22 mouse cellular contexts compared by ENCODE assay signal in the genomic region with DNA sequence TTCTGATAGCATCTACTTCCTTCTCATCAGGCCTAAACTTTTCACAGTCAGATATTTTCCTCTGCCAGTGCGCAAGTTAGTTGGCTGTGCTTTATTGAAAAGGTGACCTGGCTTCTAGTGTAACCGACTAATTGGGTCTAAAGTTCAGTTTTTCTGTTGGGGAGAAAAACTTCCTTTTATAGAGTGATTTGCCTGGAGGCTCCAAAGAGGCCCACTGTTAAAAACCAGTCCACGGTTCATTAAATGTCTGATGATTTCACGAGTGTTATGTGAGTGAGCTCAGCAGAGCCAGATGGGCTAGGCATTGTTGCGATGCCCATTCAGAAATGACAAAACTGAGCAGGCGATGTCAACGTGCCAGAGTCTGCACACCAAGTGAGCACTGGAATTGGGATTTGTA. TPM values are rescaled to one million over a fixed set of nuclear protein-coding genes. Genes with fewer than 3 reads are reported as not detected.
DNase-seq lines count a peak whose midpoint lies in the region; ATAC-seq and TF ChIP-seq lines count a peak whose summit lies in the region.
"Had no signal": no experiment of that assay in that cellular context is flagged by ENCODE, and none has a peak within 500 bp of the region (broad histone marks: within the 10 kb centered on the region; RNA-seq: fewer than 3 reads in every experiment).

No protein-coding gene starts in this region.

- no peak for DNase-seq in forebrain, embryonic 10.5 days (ENCODE audit: extremely low spot score, low spot score)
- DNase-seq in kidney, adult 9 months, result peak; percentile 73
- no peak for DNase-seq in kidney, postnatal 10 days
- DNase-seq in forebrain, embryonic 14.5 days (ENCODE audit: low spot score), result peak; percentile 78
- no peak for DNase-seq in adrenal gland, adult 8-10 months
- DNase-seq in retina, embryonic 14.5 days (ENCODE audit: low spot score), result no peak
- DNase-seq: adrenal gland, postnatal 25 days; heart, postnatal 4 days; liver, embryonic 13.5 days; lung, embryonic 14.5 days; right cerebral cortex, postnatal 4 days; thymus, postnatal 25 days had no signal

- no peak for TF ChIP-seq CTCF in intestine, postnatal 0 days (IDR thresholded peaks at IDR 0.05; ENCODE audit: low read depth)

- no peak for ATAC-seq in forebrain, embryonic 12.5 days (ENCODE audit: low FRiP score)
- ATAC-seq in forebrain, embryonic 14.5 days, result peak; percentile 62
- peak; percentile 38 for ATAC-seq in intestine, postnatal 0 days
- ATAC-seq: hindbrain, embryonic 16.5 days; midbrain, embryonic 13.5 days had no signal

- H3K27me3 ChIP-seq in forebrain, embryonic 12.5 days, result peaks cover 7% of the 10 kb centered on the region; the same call in 1 of the 2 replicates
- H3K27me3 ChIP-seq in forebrain, embryonic 10.5 days (ENCODE audit: poor library complexity, severe bottlenecking), result 0 out of 2 replicates have a peak, but pooled peaks cover 7% of the 10 kb centered on the region
- H3K27me3 ChIP-seq in forebrain, embryonic 14.5 days (replicated peaks; ENCODE audit: control insufficient read depth, insufficient read depth, low read length), result no peaks in the 10 kb centered on the region
- H3K27me3 ChIP-seq in intestine, postnatal 0 days (replicated peaks; ENCODE audit: control insufficient read depth, insufficient read depth, low read length), result no peaks in the 10 kb centered on the region
- H3K27me3 ChIP-seq: limb, embryonic 13.5 days; liver, embryonic 13.5 days; midbrain, embryonic 13.5 days; neural tube, embryonic 12.5 days; stomach, embryonic 15.5 days had no signal

- H3K36me3 ChIP-seq in forebrain, embryonic 12.5 days (replicated peaks), result no peaks in the 10 kb centered on the region
- H3K36me3 ChIP-seq in forebrain, embryonic 10.5 days (replicated peaks), result no peaks in the 10 kb centered on the region
- H3K36me3 ChIP-seq in forebrain, embryonic 14.5 days (ENCODE audit: control insufficient read depth, insufficient read depth, low read length), result no peaks in the 10 kb centered on the region
- no peaks in the 10 kb centered on the region for H3K36me3 ChIP-seq in intestine, postnatal 0 days (ENCODE audit: control insufficient read depth, insufficient read depth)
- H3K36me3 ChIP-seq: embryonic facial prominence, embryonic 10.5 days; heart, embryonic 10.5 days; limb, embryonic 13.5 days; liver, embryonic 13.5 days; midbrain, embryonic 13.5 days; neural tube, embryonic 12.5 days; stomach, embryonic 15.5 days had no signal

- H3K4me1 ChIP-seq in forebrain, embryonic 12.5 days, result peaks cover 15% of the 10 kb centered on the region
- H3K4me1 ChIP-seq in forebrain, embryonic 10.5 days, result peaks cover 31% of the 10 kb centered on the region
- peaks cover 3% of the 10 kb centered on the region; the same call in 1 of the 2 replicates for H3K4me1 ChIP-seq in forebrain, embryonic 14.5 days (ENCODE audit: control insufficient read depth, insufficient read depth, low read length)
- peaks cover 4% of the 10 kb centered on the region; the same call in 1 of the 2 replicates for H3K4me1 ChIP-seq in intestine, postnatal 0 days (replicated peaks; ENCODE audit: control insufficient read depth, insufficient read depth, low read length)

- 30% methylated on average over 7 of the region's 7 CpGs for WGBS in forebrain, embryonic 12.5 days
- 56% methylated on average over 7 of the region's 7 CpGs for WGBS in forebrain, embryonic 10.5 days
- 16% methylated on average over 7 of the region's 7 CpGs for WGBS in forebrain, embryonic 14.5 days
- WGBS in intestine, postnatal 0 days, result 43% methylated on average over 7 of the region's 7 CpGs

- H3K4me2 ChIP-seq in forebrain, embryonic 12.5 days, result no peak overlapping the region
- H3K4me2 ChIP-seq in forebrain, embryonic 14.5 days (ENCODE audit: low read length), result no peak overlapping the region
- H3K4me2 ChIP-seq in intestine, postnatal 0 days (replicated peaks; ENCODE audit: low read depth), result peak overlapping the region; percentile 10; the same call in 1 of the 2 replicates
- H3K4me2 ChIP-seq: limb, embryonic 13.5 days; liver, embryonic 13.5 days; lung, embryonic 14.5 days; midbrain, embryonic 13.5 days; neural tube, embryonic 12.5 days; stomach, embryonic 15.5 days had no signal

- H3K9ac ChIP-seq in forebrain, embryonic 12.5 days, result no peak overlapping the region
- no peak overlapping the region for H3K9ac ChIP-seq in forebrain, embryonic 14.5 days (ENCODE audit: low read length)
- no peak overlapping the region for H3K9ac ChIP-seq in intestine, postnatal 0 days (ENCODE audit: low read depth, low read length)
- H3K9ac ChIP-seq: limb, embryonic 13.5 days; liver, embryonic 13.5 days; lung, embryonic 14.5 days; midbrain, embryonic 13.5 days; neural tube, embryonic 12.5 days; stomach, embryonic 15.5 days had no signal

- H3K27ac ChIP-seq in forebrain, embryonic 12.5 days, result peak overlapping the region; percentile 59; the same call in 1 of the 2 replicates
- H3K27ac ChIP-seq in forebrain, embryonic 10.5 days, result no peak overlapping the region
- H3K27ac ChIP-seq in forebrain, embryonic 14.5 days (ENCODE audit: low read depth, low read length), result peak overlapping the region; percentile 68; the same call in 1 of the 2 replicates
- peak overlapping the region; percentile 63 for H3K27ac ChIP-seq in intestine, postnatal 0 days (ENCODE audit: low read depth, low read length)
- H3K27ac ChIP-seq: embryonic facial prominence, embryonic 10.5 days; heart, embryonic 10.5 days; kidney, postnatal 0 days; limb, embryonic 13.5 days; liver, embryonic 13.5 days; midbrain, embryonic 13.5 days; neural tube, embryonic 12.5 days; stomach, embryonic 15.5 days had no signal

- H3K9me3 ChIP-seq in forebrain, embryonic 12.5 days, result no peaks in the 10 kb centered on the region
- no peaks in the 10 kb centered on the region for H3K9me3 ChIP-seq in forebrain, embryonic 10.5 days
- no peaks in the 10 kb centered on the region for H3K9me3 ChIP-seq in forebrain, embryonic 14.5 days (replicated peaks; ENCODE audit: control insufficient read depth, low read length)
- no peaks in the 10 kb centered on the region for H3K9me3 ChIP-seq in intestine, postnatal 0 days (ENCODE audit: control insufficient read depth)
- H3K9me3 ChIP-seq: embryonic facial prominence, embryonic 10.5 days; heart, embryonic 10.5 days; limb, embryonic 13.5 days; liver, embryonic 13.5 days; midbrain, embryonic 13.5 days; neural tube, embryonic 12.5 days; stomach, embryonic 15.5 days had no signal

- no peak overlapping the region for H3K4me3 ChIP-seq in forebrain, embryonic 12.5 days (replicated peaks)
- no peak overlapping the region for H3K4me3 ChIP-seq in forebrain, embryonic 10.5 days
- no peak overlapping the region for H3K4me3 ChIP-seq in forebrain, embryonic 14.5 days (ENCODE audit: low read depth, low read length)
- no peak overlapping the region for H3K4me3 ChIP-seq in intestine, postnatal 0 days (ENCODE audit: low read depth, low read length)
- H3K4me3 ChIP-seq: embryonic facial prominence, embryonic 10.5 days; heart, embryonic 10.5 days; limb, embryonic 13.5 days; liver, embryonic 13.5 days; midbrain, embryonic 13.5 days; neural tube, embryonic 12.5 days; stomach, embryonic 15.5 days had no signal

RNA-seq across cellular contexts. Expression of a gene that starts 2.4 kb away (rescaled TPM):
- 172 and 182 TPM in 2 replicates for polyA plus RNA-seq in forebrain, embryonic 12.5 days (2016; fragmentation: Nextera tagmentation; extraction: Ambion mirVana)
- 197 and 203 TPM in 2 replicates for polyA plus RNA-seq in forebrain, embryonic 10.5 days (2016; fragmentation: Nextera tagmentation; extraction: Ambion mirVana)
- polyA plus RNA-seq in forebrain, embryonic 14.5 days (2014; fragmentation: Nextera tagmentation; extraction: Ambion mirVana), result 130 and 154 TPM in 2 replicates
- polyA plus RNA-seq in intestine, postnatal 0 days (2015; fragmentation: Nextera tagmentation; extraction: Ambion mirVana), result 100 and 101 TPM in 2 replicates
- total RNA-seq in adrenal gland, adult 8-10 months (2022), result 10 to 100 TPM; 70.1 to 87.9 (median 80.8) TPM

RNA-seq across cellular contexts. Expression of a gene that starts 6.8 kb away (rescaled TPM):
- polyA plus RNA-seq in forebrain, embryonic 12.5 days (2016; fragmentation: Nextera tagmentation; extraction: Ambion mirVana), result 54.8 and 57.3 TPM in 2 replicates
- 38.2 and 40.3 TPM in 2 replicates for polyA plus RNA-seq in forebrain, embryonic 10.5 days (2016; fragmentation: Nextera tagmentation; extraction: Ambion mirVana)
- polyA plus RNA-seq in forebrain, embryonic 14.5 days (2014; fragmentation: Nextera tagmentation; extraction: Ambion mirVana), result 40.2 and 47.9 TPM in 2 replicates
- polyA plus RNA-seq in intestine, postnatal 0 days (2015; fragmentation: Nextera tagmentation; extraction: Ambion mirVana), result 27.7 TPM in 2 replicates
- 10 to 100 TPM; 38.1 to 63.0 (median 49.3) TPM for total RNA-seq in adrenal gland, adult 8-10 months (2022)

RNA-seq across cellular contexts. Expression of a gene that starts 50.3 kb away (rescaled TPM):
- polyA plus RNA-seq in forebrain, embryonic 12.5 days (2016; fragmentation: Nextera tagmentation; extraction: Ambion mirVana), result 66.9 and 67.2 TPM in 2 replicates
- 52.4 and 53.3 TPM in 2 replicates for polyA plus RNA-seq in forebrain, embryonic 10.5 days (2016; fragmentation: Nextera tagmentation; extraction: Ambion mirVana)
- 73.7 and 85.8 TPM in 2 replicates for polyA plus RNA-seq in forebrain, embryonic 14.5 days (2014; fragmentation: Nextera tagmentation; extraction: Ambion mirVana)
- 59.4 and 60.8 TPM in 2 replicates for polyA plus RNA-seq in intestine, postnatal 0 days (2015; fragmentation: Nextera tagmentation; extraction: Ambion mirVana)
- 10 to 100 TPM; 38.1 to 62.3 (median 49.4) TPM for total RNA-seq in adrenal gland, adult 8-10 months (2022)

Comparison
In these comparisons a context has a peak if more than half of its experiments do, and no peak if none do; other contexts are left out.
1. DNase-seq: peak in kidney, adult 9 months (single experiment) and forebrain, embryonic 14.5 days (single experiment); none in forebrain, embryonic 10.5 days (single experiment), kidney, postnatal 10 days (single experiment), adrenal gland, adult 8-10 months (single experiment) and retina, embryonic 14.5 days (single experiment).